Mouse (Mus musculus) activated CD4-positive, CD25-positive, alpha-beta regulatory T cell, adult 4 months (primary cell): ENCODE data around the gene Sdk1. TPM values are rescaled to one million over a fixed set of nuclear protein-coding genes. Genes with fewer than 3 reads are reported as not detected.

Experiments used
- ATAC-seq: one replicate; pipeline ENCODE4 v1.8.0; 2017
- polyA plus RNA-seq, 2 experiments: library from polyadenylated mRNA; unstranded; fragments of 100-300 nt; shearing (Covaris generic); gene quantifications; one replicate each; pipeline ENCODE4 v1.2.1; 2017

The Sdk1 gene
- polyA plus RNA-seq, 2 experiments from 2014 or later, result 0.19 TPM; not detected in 1

DNA sequence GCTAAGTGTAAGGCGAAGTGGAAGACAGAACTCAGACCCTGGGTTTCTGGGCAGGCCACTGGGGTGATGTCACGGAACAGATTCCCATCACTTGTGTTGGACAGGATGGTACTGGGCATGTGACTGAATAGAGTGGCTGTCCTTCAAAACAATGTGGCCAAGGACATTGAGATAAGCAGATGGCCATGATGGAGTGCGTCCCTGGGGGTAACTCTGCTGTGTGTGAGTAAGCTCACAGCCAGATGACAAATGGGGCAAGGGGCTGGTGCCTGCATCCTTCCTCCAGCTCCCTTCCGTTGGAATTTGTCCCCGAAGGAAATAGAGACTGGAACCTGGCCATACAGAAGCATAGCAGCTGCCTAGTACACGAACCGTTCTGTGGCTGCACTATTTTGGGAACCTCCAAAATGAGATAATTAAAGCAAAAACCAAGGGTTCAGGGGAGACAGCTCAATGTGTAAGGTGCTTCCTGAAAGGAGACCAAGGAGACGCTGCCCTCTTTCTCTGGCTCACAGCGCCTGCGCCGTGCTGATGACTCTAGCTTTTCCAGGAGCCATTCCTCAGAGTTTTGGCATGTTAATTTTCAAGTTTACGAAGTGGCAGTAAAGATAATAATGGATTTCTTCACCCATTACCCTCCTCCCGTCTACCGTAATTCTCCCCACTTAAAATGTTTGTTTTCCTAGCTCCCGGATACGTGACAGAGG is 661.4 kb downstream of the Sdk1 start:
- ATAC-seq, result no peak

DNA sequence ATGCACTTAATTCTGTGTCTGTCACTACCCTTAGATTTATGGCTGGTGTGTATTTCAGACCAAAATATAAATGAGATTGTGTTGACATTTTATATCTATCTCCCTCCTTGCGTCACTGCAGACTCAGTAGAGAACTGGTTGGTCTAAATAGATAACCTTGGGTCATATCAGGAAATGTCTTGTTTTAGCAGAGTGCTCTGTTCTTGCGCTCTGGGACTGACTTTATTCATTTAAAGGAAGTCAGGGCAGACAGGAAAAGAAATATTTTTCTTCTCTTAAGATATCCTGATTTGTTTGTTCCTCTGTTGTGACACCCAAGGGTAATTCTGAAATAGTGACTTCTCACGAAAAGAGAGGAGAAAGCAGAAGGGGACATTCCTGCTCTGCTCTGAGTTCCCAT is 669.2 kb downstream of the Sdk1 start:
- ATAC-seq, result no peak

DNA sequence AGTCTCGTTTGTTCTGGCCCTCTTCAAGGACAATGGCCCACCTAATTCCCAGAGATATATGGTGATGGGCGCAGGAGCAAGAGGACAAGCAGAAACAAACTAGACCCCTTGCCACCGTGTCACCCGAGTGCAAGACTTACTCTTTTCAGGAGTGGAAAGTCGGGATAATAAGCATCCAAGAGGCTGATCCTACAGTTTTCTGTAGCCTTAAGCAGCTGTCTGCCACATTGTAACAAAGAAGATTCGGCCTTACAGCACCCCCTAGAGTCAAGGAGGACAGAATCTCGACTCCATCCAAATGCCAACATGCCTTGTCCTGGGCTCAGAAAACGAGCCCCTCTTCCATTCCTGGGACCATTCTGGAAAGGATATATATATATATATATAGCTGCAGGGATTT is 669.6 kb downstream of the Sdk1 start:
- ATAC-seq, result no peak

DNA sequence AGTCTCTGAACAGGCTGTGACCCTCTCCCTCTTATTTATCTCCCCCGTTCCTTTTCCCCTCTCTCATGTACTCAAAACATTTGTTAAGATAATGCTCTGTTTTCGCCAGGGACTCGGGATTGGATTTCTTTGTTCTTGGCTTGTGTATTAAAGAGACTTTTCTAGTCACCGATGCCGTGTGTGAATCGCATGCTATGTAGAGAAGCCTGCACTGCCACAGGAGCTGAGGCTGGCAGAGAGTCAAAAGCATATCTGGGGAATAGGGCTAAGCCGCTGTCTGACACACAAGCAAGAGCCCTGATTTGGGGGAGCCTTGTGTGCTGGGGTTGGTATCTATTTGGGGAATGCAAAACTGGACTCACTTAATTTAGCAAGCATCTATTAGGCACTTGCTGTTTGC is 671.6 kb downstream of the Sdk1 start:
- no peak for ATAC-seq

DNA sequence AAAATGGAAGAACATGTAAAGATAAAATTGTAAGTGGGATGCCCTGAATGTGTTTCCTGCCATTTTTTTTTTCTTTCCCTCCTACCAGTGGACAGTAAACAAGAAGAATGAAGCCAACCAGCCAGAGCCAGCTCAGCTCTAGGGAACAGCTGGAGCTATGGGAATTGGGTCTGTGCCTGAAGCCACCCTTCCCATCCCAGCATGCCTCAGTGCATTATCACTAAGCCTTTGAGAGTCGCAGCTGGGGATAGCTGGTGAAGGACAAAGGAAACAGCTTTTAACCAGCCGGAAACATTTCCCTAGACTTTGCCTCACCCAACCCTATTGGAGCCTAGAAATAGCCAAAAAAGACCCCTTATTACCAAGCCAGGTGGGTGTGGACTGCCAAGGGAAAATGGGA is 675.7 kb downstream of the Sdk1 start:
- no peak for ATAC-seq

DNA sequence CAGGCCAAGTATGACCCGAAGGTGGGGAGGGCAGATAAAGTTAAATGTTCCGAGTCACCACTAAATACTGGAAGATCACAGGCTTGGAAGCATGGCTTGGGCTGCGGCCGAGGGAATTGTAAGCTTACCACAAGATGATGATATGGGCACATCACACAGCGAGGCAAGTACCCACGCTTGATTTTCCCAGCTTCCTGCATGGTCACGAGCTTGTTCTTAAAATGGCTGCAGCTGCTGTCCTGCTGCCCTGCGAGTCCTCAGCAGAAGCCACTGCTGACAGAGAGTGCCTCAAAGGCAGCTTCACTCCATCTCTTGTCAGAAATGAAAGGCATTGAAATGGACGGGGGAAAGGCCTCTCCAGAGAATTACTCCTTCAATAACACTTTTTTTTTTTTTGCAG is 697.7 kb downstream of the Sdk1 start:
- no peak for ATAC-seq

DNA sequence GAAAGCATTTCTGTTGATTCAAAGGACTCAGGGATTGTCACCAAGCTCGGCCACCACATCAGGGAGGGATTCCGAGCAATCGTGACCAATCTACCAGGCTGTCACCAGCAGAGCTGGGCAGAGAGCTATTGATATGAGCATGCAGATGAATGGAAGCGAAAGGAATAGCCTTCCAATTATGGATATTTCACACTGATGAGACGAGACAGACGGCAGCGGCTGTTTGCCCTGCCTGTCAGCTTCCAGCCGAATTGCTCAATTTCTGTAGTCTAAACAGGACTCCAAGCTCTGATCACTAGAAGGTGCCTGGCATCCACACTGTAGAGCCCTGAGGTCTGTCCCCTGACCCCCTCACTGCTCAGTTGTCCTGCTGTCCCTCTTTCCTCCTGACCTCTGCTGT is 699.3 kb downstream of the Sdk1 start:
- no peak for ATAC-seq

DNA sequence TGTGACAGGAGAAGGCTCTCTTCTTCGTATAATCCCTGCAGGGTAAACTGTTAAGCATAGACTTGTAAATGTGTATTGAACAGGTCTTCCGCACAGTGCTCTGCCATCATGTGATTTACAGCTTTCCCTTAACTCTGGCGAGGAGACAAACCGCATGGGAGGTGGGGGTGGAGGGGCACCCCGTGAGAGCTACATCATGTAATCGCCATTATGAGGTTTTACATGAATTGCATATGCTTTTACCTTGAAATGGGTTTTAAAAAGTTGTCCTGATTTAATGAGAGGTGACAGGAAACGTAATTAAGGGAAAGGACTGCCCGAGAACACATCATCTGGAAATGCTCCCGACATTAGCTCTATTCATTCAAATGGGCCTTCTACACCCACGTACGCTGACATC is 709.5 kb downstream of the Sdk1 start:
- ATAC-seq, result no peak

DNA sequence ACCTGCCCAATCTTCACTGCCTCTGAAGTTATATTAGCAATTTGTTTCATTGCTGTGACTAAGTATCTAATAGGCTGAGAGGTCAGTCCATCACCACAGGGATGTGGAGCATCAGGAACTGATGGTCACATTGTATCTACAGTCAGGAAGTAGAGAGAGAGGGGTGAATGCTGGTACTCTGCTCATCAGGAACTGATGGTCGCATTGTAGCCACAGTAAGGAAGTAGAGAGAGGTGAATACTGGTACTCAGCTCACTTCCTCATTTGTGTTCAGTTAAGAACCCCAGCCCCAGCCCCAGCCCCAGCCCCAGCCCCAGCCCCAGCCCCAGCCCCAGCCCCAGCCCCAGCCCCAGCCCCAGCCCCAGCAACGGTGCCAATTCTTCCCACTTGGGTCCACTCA is 711.0 kb downstream of the Sdk1 start:
- ATAC-seq, result no peak

DNA sequence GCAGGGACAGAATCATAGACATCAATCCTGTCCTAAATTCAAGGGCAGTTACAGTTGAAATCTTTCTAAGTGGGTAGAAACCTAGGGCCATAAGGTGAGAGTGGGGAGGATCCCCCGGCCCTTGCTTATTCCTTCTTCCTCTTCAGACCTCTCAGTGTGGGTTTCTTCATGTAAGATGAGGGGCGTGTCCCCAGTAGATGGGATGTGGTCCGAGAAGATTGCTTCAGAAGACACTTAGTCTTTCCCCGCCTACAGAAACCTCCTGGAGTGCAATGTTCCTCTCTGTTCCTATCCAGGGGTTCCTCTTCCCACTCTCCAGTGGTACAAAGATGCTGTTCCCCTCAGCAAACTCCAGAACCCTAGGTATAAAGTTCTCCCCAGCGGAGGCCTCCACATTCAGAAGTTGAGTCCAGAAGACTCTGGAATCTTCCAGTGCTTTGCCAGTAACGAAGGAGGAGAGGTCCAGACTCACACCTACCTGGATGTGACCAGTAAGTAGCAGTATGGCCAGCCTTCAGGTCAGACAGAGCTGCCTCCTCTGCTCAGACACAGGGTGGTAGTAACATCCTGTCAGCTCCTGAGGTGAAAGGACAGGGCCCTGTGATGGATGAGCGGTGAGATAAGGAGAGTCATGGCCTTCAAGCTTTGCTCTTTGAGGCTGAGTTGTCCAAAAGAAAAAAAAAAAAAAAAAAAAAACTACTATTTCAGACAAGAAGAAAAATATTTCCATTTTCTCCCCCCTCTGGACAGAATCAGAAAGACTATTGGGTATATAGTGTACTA is 711.6 kb downstream of the Sdk1 start:
- no peak for ATAC-seq

DNA sequence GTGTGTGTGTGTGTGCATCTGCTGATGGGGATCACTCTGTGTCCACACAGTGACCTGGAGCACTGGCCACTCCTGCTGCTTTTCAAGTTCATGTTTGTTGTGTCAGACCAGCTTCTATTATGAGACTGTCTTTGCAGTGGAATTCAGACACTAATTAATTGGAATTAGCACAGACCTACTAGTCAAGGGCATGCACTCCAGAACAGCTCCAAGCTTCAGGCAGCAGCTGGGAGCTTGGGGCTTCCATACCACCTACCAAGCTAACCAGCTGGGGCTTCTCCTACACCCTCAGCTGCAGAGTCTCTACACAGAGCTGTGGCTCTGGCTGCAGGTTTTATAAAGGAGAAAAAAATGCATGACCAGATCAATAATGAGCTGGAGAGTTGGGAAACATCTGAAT is 729.8 kb downstream of the Sdk1 start:
- no peak for ATAC-seq

DNA sequence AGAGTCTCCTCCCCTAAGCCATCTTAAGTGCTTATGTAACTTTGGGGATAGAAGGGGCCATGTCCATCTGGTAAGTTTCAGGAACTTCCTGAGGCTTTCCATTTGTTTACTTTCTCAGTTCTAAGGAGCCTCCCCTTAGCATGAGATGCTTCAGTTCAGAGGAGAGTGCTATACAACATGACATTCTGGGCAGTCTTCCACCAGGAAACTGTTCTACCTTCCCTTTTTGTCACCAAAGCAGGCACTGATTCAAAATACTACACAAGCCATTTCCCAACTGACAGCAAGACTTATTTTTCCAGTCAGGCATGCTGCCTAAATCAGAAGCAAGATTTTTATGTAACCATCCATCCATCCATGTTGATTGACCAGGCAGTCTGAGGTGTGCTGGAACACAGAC is 738.2 kb downstream of the Sdk1 start:
- ATAC-seq, result no peak

DNA sequence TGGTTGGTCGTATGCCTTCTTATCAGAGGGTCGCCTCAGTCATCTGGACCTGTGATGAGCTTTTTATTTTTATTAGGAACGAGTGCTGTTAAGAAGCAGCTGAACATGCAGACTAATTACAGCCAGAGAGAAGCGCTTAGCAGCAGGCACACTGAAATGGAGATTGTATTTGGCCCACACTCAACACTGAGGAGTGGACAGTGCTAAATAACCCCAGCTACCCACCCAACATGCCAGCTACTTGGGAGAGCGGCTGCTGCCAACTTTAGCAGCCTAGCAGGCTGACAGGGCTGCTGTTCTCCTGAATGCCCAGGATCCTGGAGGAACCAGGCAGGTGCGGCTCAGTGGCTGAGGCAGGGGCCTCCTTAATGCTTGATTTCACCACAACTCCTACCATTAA is 739.5 kb downstream of the Sdk1 start:
- no peak for ATAC-seq

DNA sequence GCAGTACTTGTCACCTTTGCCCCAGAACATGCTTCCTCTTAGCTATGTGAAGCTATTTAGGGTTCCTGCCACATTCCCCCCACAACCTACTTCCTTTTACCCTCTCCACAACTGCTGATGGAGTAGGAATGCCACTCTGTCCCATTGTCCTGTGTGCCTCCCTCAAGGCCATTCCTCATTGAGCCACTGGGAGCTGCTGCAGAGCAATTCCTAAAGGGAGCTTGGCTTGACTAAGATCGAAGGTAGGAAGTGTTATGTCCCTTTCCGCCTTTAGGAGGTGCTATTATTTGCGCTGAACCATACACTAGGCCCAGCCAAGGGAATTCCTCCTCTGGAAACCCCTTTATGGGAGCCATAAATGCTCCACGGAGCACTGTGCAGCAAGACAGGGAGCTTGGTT is 743.0 kb downstream of the Sdk1 start:
- no peak for ATAC-seq

DNA sequence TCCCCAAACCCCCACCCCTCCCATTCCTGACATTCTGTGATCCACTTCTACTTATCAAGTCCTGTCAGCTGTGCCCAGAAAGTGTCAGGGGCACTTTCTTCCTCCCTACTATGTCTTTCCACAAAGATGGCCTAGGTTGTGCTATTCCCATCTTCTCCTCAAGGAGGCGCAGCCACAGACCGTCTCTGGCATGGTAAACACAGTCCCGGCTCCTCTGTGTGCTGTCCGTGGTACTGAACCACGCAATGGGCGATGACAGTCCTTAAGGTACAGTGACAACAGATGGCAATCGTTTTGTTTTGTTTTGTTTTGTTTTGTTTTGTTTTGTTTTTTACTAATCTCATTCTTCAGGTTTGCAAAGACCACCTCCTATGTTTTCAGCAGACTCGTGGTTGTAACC is 743.7 kb downstream of the Sdk1 start:
- ATAC-seq, result no peak

DNA sequence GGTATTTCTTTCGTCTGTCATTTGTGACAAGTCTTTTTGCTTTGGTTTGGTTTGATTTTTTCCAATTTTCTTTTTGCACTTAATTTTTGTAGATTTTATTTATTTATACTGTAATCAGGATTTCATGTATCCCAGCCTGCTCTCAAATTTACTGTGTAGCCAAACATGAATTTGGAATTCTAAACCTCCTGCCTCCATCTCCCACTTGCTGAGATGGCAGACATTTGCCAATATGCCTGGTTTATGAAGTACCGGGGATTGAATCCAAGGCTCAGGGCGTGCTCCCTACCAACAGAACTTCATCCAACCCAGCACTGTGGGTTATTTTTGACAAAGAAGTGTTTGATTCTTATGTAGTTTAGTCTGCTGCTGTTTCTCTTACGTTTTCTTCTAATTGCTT is 744.3 kb downstream of the Sdk1 start:
- ATAC-seq, result no peak

DNA sequence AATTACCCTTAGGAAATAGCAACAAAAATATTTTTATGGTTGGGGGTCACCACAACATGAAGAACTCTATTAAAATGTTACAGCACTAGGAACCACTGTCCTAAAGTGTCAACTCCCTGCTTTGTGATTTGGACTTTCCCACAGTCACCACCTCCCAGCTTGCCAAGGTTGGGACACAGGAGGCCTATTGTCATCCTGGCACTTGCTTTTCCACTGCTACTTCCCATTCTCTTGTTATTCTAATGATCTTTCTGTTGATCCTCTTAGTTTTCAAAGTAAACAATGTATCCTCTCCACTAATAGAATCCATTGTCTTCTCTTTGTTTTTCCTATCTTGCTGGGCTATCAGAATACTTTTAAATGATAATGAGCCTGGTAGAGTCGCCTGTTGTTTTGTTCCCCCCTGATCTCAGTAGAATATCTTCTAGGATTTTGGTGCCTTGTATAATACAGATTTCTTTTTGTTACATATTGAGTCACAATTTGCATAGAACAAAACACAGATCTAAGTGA is 746.1 kb downstream of the Sdk1 start:
- no peak for ATAC-seq

DNA sequence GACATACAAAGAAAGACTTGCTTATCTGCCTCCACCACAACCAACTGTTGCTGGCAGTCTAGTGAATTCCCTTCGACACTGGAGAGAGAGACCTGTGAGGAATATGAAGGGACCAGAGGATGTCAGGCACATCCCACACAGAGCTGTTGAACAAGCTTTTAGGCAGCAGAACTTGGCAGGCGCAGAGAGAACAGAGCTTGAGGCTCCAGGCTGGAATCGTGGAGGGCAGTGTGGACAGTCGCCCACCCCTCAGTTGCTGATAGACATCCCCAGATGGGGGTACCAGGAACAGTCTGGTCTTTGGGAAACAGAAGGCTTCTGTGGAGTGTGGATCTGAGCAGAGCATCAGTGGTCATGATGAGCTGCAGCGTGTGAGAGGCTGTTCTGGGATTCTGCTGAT is 747.4 kb downstream of the Sdk1 start:
- no peak for ATAC-seq

DNA sequence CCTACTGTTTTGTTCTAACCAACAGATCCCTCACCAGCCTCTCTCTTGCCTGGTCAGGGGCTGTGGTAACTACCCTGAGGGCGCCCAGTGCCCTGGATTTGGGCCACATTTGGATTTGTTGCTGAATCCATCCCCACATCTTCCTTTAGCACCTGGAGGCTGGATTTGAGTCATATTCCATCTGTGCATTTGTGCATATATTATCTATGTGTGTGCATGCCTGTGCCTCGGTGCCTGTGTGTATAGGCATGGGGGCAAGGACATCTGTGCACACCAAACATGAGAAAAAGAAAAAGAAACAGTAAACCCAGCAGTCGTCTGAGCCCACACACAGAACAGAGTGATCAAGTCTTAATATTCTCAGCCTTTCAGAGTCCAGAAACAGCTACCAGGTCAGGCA is 752.9 kb downstream of the Sdk1 start:
- ATAC-seq, result no peak

DNA sequence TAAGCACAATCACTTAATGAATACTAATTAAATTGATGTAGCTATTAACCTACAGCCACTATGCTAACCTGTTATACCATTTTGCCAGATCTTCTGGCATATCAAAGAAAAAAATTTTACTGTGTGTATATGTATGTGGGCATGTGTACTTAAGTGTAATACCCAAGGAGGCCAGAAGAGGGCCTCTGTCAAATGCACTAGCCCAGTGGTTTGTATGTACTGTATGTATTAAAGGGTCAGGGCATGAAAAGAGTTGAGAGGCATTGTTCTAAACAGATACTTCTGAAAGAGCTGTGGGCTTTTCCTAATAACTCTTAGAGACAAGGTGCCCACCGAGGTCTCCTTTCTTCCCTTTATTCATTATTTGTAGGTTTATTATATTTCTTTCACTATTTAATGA is 759.0 kb downstream of the Sdk1 start:
- ATAC-seq, result no peak

DNA sequence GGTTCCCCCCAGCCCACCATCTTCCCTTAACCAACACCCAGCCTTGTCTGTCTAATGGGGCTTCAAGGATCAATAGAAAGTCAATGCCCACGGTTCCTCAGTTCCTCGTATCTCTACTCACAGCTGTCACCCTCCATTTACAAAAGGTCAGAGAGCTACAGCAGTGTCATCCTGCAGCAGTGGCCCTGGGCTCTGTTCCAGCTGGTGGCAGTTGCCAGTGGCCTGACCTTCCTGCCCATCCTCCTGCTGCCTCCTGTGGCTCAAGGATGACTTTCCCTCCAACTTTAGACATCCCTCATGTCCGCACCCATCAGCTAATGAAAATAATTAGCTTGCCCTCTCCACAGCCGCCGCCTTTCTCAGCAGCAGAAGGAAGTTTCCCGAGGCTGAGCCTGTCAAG is 759.8 kb downstream of the Sdk1 start:
- no peak for ATAC-seq

DNA sequence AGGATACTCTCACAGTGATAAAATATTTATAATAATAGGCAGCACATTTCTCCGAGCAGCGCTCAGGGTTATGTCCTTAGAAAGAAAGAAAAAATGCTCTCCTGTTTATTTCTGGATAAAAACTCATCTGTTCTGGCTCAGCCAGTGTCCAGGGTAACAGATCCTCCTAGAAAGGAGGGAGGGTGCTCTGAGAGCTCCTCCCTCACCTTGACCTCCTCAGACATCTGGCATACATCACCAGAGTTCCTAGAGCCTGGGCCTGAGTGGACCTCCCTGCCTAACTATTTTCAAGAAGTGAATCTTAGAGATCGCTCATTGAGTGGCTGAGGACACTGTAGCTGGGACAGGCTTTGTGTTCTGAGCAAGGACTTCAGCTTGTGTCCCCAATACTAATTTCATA is 760.7 kb downstream of the Sdk1 start:
- no peak for ATAC-seq

DNA sequence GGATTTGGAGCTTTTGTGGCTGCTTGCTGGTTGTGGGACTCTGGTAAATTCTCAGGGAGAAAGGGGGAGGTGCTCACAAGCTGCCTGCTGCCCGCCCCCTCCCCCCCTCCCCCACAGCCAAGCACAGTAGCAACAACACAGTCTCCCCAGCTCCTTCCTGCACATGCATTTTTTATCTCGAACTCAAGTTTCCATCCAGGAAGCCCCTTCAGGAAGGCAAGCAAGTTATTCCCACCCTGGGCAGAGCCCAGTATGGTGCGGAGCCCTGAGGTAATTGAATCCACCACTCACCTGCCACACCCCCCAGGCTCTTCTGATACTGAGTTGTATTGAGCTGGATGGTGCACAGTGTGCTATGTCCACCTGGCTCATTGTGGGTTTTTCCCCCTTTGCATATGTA is 768.9 kb downstream of the Sdk1 start:
- ATAC-seq, result no peak

DNA sequence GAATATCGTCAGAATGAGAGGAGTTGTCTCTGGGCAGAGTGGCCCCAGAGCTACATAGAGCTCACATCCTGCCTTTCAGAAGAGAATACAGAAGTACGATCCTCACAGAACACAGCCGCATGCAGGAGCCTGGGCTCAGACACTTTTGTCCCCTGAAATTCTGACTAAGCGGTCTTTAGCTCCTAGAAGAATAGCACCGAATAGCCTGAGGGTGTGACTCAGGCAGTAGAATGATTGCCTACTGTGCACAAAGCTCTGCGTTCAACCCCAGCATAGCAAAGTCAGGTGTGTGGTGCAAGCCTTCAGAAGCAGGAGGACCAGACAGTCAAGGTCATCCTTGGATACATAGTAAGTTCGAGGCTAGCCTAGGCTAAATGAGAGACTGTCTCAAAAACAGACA is 775.7 kb downstream of the Sdk1 start:
- ATAC-seq, result no peak
